Mouse (Mus musculus): ENCODE results near the gene Arpc4. TPM values are rescaled to one million over a fixed set of nuclear protein-coding genes. Genes with fewer than 3 reads are reported as not detected.

Gene Arpc4
- polyA plus RNA-seq, 1 experiment from 2014 or later, result 208 TPM

DNA sequence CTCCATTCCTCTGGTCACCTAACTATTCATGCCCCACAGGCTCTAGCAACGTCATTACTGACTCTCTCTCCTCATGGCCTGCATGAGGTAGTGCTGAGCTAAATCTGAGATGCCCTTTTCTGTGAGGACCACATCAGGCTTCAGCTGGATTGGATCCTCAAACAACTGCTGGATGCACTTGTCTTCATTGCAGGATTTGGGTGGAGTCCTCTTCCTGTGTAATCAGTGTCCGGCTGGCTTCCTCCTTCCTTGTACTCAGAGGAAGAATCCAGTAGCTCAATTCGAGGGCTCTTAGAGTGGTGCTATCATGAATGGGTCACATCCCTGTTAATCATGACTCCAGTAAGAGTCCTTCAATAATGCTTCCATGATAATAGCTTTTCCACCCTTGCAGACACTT, 24.2 kb upstream of the Arpc4 start:
- ATAC-seq (ENCODE audit: low FRiP score) (no peak), DNase-seq (ENCODE audit: low spot score) (no peak)
- Histone ChIP-seq H3K27me3 (ENCODE audit: control insufficient read depth, insufficient read depth, low read length) (no peaks in the 10 kb centered on the region), H3K4me2 (replicated peaks; ENCODE audit: low read depth, low read length) (no peak overlapping the region), H3K9me3 (ENCODE audit: control insufficient read depth, low read length) (no peaks in the 10 kb centered on the region), H3K9ac (ENCODE audit: low read depth, low read length) (no peak overlapping the region), H3K36me3 (ENCODE audit: control insufficient read depth, insufficient read depth, low read length) (no peaks in the 10 kb centered on the region), H3K4me1 (replicated peaks; ENCODE audit: control insufficient read depth, insufficient read depth, low read length) (no peaks in the 10 kb centered on the region), H3K4me3 (ENCODE audit: low read depth, low read length) (no peak overlapping the region), H3K27ac (ENCODE audit: low read depth, low read length) (no peak overlapping the region)
- 83% methylated on average over 3 of the region's 3 CpGs for WGBS

DNA sequence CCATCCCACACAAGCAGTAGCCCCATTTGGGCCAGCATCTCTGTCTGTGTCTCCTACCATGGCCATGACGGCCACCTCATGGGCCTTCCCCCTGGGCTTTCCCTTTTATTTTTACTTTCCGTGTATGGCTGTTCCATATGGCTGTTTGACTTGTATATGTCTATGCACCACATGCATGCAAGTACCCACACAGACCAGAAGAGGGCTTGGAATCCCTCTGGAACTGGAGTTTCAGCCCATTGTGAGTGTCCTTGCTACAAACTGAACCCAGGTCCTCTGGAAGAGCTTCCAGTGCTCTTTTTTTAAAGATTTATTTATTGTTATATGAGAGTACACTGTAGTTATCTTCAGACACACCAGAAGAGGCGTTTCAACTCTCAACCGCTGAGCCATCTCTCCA, 16.4 kb upstream of the Arpc4 start:
- no peak for ATAC-seq (ENCODE audit: low FRiP score)
- H3K4me2 ChIP-seq (replicated peaks; ENCODE audit: low read depth, low read length), result no peak overlapping the region
- DNase-seq (ENCODE audit: low spot score), result no peak
- H3K27ac ChIP-seq (ENCODE audit: low read depth, low read length), result no peak overlapping the region
- no peaks in the 10 kb centered on the region for H3K4me1 ChIP-seq (replicated peaks; ENCODE audit: control insufficient read depth, insufficient read depth, low read length)
- no peak overlapping the region for H3K4me3 ChIP-seq (ENCODE audit: low read depth, low read length)
- no peaks in the 10 kb centered on the region for H3K9me3 ChIP-seq (ENCODE audit: control insufficient read depth, low read length)
- H3K27me3 ChIP-seq (ENCODE audit: control insufficient read depth, insufficient read depth, low read length), result no peaks in the 10 kb centered on the region
- H3K36me3 ChIP-seq (ENCODE audit: control insufficient read depth, insufficient read depth, low read length), result no peaks in the 10 kb centered on the region
- 67% methylated on average over 4 of the region's 4 CpGs for WGBS
- H3K9ac ChIP-seq (ENCODE audit: low read depth, low read length), result no peak overlapping the region

DNA sequence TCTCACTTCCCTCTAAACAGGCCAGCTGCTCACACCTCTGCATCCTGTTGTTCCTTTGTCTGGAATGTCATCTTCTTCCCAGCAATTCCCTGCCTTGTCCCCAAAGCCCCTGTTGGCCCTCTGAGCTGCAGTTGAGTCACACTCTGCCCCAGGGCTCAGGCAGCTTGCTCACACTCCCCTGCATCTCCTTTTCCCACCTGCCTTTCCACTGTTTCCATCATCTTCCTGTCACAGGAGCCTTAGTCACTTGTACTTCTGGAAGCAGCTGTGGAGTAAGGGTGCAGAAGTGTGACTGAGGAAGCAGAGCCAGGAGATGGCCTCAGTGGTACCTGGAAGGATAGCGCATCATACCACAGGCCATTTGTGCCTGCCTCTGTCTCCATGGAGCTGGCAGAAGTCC, 15.7 kb upstream of the Arpc4 start:
- no peak for DNase-seq (ENCODE audit: low spot score)
- WGBS, result 100% methylated on average over 1 of the region's 1 CpGs
- ATAC-seq (ENCODE audit: low FRiP score), result no peak
- Histone ChIP-seq H3K4me2 (replicated peaks; ENCODE audit: low read depth, low read length) (no peak overlapping the region), H3K4me1 (replicated peaks; ENCODE audit: control insufficient read depth, insufficient read depth, low read length) (no peaks in the 10 kb centered on the region), H3K9me3 (ENCODE audit: control insufficient read depth, low read length) (no peaks in the 10 kb centered on the region), H3K27ac (ENCODE audit: low read depth, low read length) (no peak overlapping the region), H3K4me3 (ENCODE audit: low read depth, low read length) (no peak overlapping the region), H3K36me3 (ENCODE audit: control insufficient read depth, insufficient read depth, low read length) (no peaks in the 10 kb centered on the region), H3K27me3 (ENCODE audit: control insufficient read depth, insufficient read depth, low read length) (no peaks in the 10 kb centered on the region), H3K9ac (ENCODE audit: low read depth, low read length) (no peak overlapping the region)

DNA sequence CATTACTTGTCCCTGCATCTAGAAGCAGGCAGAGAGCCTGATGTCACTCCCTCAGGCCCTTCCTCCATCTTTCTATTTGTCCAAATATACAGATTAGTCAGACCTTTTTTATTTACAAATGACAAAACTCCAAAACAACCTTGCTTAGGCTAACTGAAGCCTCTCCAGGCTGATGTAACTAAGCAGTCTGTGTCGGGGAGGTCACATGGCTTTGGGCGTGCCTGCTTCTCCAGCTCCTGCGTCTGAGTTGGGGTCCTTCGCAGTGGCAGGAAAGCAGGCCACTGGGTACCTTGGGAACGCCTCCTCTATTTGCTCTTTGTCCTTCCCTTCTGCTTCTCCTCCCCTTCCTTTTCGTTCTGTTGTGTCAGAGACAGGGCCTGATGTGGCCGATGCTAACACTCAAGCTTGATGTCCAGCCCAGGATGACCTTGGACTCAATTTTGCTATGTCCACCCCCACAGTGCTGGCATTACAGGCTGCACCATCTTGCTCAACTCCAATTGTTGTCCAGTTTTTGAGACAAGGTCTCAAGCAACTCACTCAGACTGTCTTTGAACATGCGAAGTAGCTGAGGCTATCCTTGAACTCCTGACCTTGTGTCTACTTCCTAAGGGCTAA, 13.3 kb upstream of the Arpc4 start:
- H3K36me3 ChIP-seq (ENCODE audit: control insufficient read depth, insufficient read depth, low read length), result no peaks in the 10 kb centered on the region
- no peaks in the 10 kb centered on the region for H3K4me1 ChIP-seq (replicated peaks; ENCODE audit: control insufficient read depth, insufficient read depth, low read length)
- H3K27me3 ChIP-seq (ENCODE audit: control insufficient read depth, insufficient read depth, low read length), result no peaks in the 10 kb centered on the region
- H3K9me3 ChIP-seq (ENCODE audit: control insufficient read depth, low read length), result no peaks in the 10 kb centered on the region
- ATAC-seq (ENCODE audit: low FRiP score), result no peak
- H3K4me3 ChIP-seq (ENCODE audit: low read depth, low read length), result no peak overlapping the region
- 70% methylated on average over 8 of the region's 8 CpGs for WGBS
- H3K9ac ChIP-seq (ENCODE audit: low read depth, low read length), result no peak overlapping the region
- no peak overlapping the region for H3K27ac ChIP-seq (ENCODE audit: low read depth, low read length)
- H3K4me2 ChIP-seq (replicated peaks; ENCODE audit: low read depth, low read length), result no peak overlapping the region
- no peak for DNase-seq (ENCODE audit: low spot score)

DNA sequence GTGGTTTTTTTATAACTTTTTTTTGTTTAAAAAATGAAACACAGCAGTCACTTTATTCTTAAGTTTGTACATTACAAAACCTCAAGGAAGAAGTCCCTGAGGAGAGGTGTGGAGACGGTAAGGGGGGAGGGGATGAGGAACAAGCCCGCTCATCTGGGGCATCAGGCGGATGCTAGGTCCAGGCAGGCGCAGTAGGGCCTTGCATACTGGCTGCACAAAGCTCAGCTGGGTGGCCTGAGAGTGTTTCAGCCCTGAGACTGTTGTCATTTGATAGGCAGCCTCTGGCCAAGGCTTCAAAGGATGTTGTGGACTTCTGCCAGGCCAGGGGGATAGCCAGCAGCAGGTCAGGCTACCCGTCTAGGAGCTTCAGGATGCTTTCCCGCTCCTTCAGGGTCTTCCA, 11.3 kb upstream of the Arpc4 start:
- no peak overlapping the region for H3K27ac ChIP-seq (ENCODE audit: low read depth, low read length)
- no peaks in the 10 kb centered on the region for H3K36me3 ChIP-seq (ENCODE audit: control insufficient read depth, insufficient read depth, low read length)

DNA sequence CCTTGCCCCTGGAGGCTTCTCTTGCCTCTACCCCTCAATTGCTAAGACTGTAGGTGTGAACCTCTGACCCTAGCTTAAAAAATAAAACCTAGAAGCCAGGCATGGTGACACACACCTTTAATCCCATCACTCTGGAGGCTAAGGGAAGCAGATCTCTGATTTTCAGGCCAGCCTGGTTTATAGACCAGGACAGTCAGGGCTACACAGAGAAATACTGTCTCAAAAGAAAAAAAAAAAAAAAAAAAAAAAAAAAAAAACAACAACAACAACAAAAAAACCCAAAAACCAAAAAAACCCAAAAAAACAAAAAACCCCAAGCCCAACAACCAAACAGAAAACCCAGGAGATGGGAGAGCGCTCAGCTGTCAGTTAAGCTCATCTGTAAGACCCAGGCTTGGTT, 10.3 kb upstream of the Arpc4 start:
- WGBS, result 95% methylated on average over 1 of the region's 1 CpGs
- no peaks in the 10 kb centered on the region for H3K9me3 ChIP-seq (ENCODE audit: control insufficient read depth, low read length)
- H3K27me3 ChIP-seq (ENCODE audit: control insufficient read depth, insufficient read depth, low read length), result no peaks in the 10 kb centered on the region
- DNase-seq (ENCODE audit: low spot score) (no peak), ATAC-seq (ENCODE audit: low FRiP score) (no peak)
- H3K4me1 ChIP-seq (replicated peaks; ENCODE audit: control insufficient read depth, insufficient read depth, low read length), result no peaks in the 10 kb centered on the region
- no peaks in the 10 kb centered on the region for H3K36me3 ChIP-seq (ENCODE audit: control insufficient read depth, insufficient read depth, low read length)
- H3K4me2 ChIP-seq (replicated peaks; ENCODE audit: low read depth, low read length), result no peak overlapping the region
- H3K4me3 ChIP-seq (ENCODE audit: low read depth, low read length), result no peak overlapping the region
- no peak overlapping the region for H3K27ac ChIP-seq (ENCODE audit: low read depth, low read length)
- H3K9ac ChIP-seq (ENCODE audit: low read depth, low read length), result no peak overlapping the region

More for the DNA sequence above, 11.3 kb upstream of the Arpc4 start:
- no peaks in the 10 kb centered on the region for H3K4me1 ChIP-seq (replicated peaks; ENCODE audit: control insufficient read depth, insufficient read depth, low read length)
- DNase-seq (ENCODE audit: low spot score) (no peak), ATAC-seq (ENCODE audit: low FRiP score) (no peak)
- H3K9ac ChIP-seq (ENCODE audit: low read depth, low read length), result no peak overlapping the region
- H3K9me3 ChIP-seq (ENCODE audit: control insufficient read depth, low read length), result no peaks in the 10 kb centered on the region
- no peaks in the 10 kb centered on the region for H3K27me3 ChIP-seq (ENCODE audit: control insufficient read depth, insufficient read depth, low read length)
- no peak overlapping the region for H3K4me3 ChIP-seq (ENCODE audit: low read depth, low read length)
- 87% methylated on average over 6 of the region's 6 CpGs for WGBS
- H3K4me2 ChIP-seq (replicated peaks; ENCODE audit: low read depth, low read length), result no peak overlapping the region

DNA sequence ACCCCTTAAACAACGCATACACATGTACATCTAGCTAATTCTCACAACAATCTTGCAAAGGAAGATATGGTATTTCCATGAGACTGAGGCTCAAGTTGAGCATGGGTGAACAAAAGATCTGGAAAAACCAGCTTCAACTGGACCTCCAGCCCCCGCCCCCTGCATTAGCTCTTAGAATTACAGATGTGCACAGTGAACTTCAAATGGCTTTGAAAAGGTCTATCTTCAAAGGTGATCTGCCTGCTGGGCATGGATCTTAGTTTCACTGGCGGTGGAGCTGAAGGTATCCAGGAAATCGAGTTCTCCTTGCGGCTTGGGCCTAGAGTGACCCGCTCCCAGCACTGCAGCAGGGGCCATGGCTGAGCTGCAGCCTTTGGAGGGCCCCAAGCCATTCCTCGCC, 9.8 kb upstream of the Arpc4 start:
- Histone ChIP-seq H3K4me2 (replicated peaks; ENCODE audit: low read depth, low read length) (no peak overlapping the region), H3K9ac (ENCODE audit: low read depth, low read length) (no peak overlapping the region), H3K36me3 (ENCODE audit: control insufficient read depth, insufficient read depth, low read length) (no peaks in the 10 kb centered on the region), H3K27ac (ENCODE audit: low read depth, low read length) (no peak overlapping the region), H3K4me3 (ENCODE audit: low read depth, low read length) (no peak overlapping the region), H3K4me1 (replicated peaks; ENCODE audit: control insufficient read depth, insufficient read depth, low read length) (no peaks in the 10 kb centered on the region), H3K27me3 (ENCODE audit: control insufficient read depth, insufficient read depth, low read length) (no peaks in the 10 kb centered on the region), H3K9me3 (ENCODE audit: control insufficient read depth, low read length) (no peaks in the 10 kb centered on the region)
- ATAC-seq (ENCODE audit: low FRiP score) (no peak), DNase-seq (ENCODE audit: low spot score) (no peak)
- WGBS, result 92% methylated on average over 7 of the region's 7 CpGs

DNA sequence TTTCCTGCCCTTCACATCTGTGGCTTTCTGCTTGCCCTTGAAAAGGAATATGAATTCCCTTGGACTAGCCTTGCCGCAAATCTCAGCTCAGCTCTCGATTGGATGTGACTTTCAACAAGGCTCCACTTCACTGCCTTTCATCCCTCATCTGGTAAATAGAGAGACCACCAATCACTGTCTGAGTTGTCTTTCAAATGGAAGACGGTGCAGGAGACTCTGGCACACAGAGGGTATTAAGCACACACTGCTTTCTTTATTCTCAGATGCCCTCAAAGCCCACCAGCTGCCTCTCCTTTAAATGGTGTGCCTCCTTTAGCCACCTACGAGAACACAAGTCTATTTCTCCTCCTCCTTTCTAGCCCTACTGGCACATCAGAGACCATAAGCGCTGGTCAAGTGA, 9.3 kb upstream of the Arpc4 start:
- Histone ChIP-seq H3K9me3 (ENCODE audit: control insufficient read depth, low read length) (no peaks in the 10 kb centered on the region), H3K27me3 (ENCODE audit: control insufficient read depth, insufficient read depth, low read length) (no peaks in the 10 kb centered on the region), H3K9ac (ENCODE audit: low read depth, low read length) (no peak overlapping the region), H3K4me2 (replicated peaks; ENCODE audit: low read depth, low read length) (no peak overlapping the region), H3K4me3 (ENCODE audit: low read depth, low read length) (no peak overlapping the region), H3K4me1 (replicated peaks; ENCODE audit: control insufficient read depth, insufficient read depth, low read length) (no peaks in the 10 kb centered on the region), H3K36me3 (ENCODE audit: control insufficient read depth, insufficient read depth, low read length) (no peaks in the 10 kb centered on the region), H3K27ac (ENCODE audit: low read depth, low read length) (no peak overlapping the region)
- WGBS, result 84% methylated on average over 5 of the region's 5 CpGs
- DNase-seq (ENCODE audit: low spot score) (no peak), ATAC-seq (ENCODE audit: low FRiP score) (no peak)

DNA sequence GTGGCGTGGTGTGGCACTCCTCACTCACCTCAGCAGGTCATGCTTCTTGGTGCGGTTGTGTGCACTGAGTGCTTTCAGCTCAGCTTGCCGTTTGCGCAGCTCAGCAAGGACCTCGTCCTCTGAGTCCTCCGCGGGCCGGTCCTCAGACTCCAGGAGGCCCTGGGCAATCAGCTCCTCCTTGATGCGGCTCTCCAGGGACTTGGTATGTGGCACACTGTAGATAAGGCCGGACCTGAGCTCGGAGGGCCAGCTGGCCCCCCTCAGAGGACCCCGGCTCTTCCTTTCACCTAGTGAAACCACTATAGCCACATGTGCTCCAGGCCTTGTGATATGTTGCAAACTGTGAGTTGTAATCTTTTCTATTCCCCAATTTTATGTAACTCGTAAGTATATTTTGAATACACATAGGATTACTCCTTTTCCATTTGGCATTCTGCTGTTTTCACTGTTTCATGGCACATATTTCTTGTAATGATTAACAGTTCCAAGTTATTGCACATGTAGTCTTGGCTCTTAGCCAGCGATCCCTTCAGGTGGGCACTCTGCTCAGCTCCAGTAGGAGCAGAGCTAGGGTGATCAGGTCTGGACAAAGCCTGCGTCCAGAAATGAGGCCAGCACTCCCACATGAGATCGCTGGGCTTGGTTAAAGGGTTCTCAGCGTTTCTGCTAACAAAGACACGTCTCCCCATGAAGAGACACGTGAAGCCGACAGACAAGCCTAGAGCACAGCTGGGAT, 7.6 kb upstream of the Arpc4 start:
- DNase-seq (ENCODE audit: low spot score) (no peak), ATAC-seq (ENCODE audit: low FRiP score) (no peak)
- 94% methylated on average over 20 of the region's 20 CpGs for WGBS
- Histone ChIP-seq H3K27me3 (ENCODE audit: control insufficient read depth, insufficient read depth, low read length) (no peaks in the 10 kb centered on the region), H3K4me2 (replicated peaks; ENCODE audit: low read depth, low read length) (no peak overlapping the region), H3K36me3 (ENCODE audit: control insufficient read depth, insufficient read depth, low read length) (no peaks in the 10 kb centered on the region), H3K9ac (ENCODE audit: low read depth, low read length) (no peak overlapping the region), H3K27ac (ENCODE audit: low read depth, low read length) (no peak overlapping the region), H3K9me3 (ENCODE audit: control insufficient read depth, low read length) (no peaks in the 10 kb centered on the region), H3K4me1 (replicated peaks; ENCODE audit: control insufficient read depth, insufficient read depth, low read length) (no peaks in the 10 kb centered on the region), H3K4me3 (ENCODE audit: low read depth, low read length) (no peak overlapping the region)

Data from hindbrain, embryonic 11.5 days (tissue).